Mouse (Mus musculus): Measurements from ENCODE around the gene Caskin1. TPM values are rescaled to one million over a fixed set of nuclear protein-coding genes. Genes with fewer than 3 reads are reported as not detected.
"Not testable (repeated sequence)": the region's sequence is repeated elsewhere in the genome, so short reads cannot be mapped to it uniquely, and the experiment has no call there.

Caskin1 gene
- polyA plus RNA-seq, 1 experiment from 2014 or later, result 2.9 TPM

DNA sequence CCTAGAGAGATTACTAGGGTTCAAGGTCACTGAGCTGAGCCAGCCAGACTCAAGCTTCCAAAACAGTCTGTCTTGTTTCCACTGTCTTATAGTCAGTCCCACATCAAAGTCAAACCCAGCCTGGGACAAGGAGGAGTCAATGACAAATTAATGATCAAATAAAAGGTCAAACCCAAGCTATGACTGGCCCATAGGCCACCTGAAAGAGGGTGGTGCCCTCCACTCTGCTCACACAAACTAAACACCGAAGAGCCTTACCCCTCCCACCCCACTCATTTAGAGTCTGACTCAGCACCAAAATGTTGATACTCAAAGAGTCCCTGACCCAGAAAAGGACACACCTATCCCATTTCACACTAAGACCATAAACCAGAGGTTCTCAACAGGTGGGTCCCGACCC, 35.0 kb upstream of the Caskin1 start:
- no peaks in the 10 kb centered on the region for H3K27me3 ChIP-seq (replicated peaks; ENCODE audit: control insufficient read depth, insufficient read depth, low read length)
- peaks cover 11% of the 10 kb centered on the region; the same call in 1 of the 2 replicates for H3K4me1 ChIP-seq (ENCODE audit: control insufficient read depth, insufficient read depth, low read length)
- H3K9ac ChIP-seq (ENCODE audit: low read depth, low read length), result no peak overlapping the region
- DNase-seq (ENCODE audit: low spot score) (no peak), ATAC-seq (ENCODE audit: low read depth) (no peak)
- H3K27ac ChIP-seq (replicated peaks; ENCODE audit: low read depth, low read length), result no peak overlapping the region
- WGBS, result 87% methylated on average over 2 of the region's 2 CpGs
- no peaks in the 10 kb centered on the region for H3K9me3 ChIP-seq (ENCODE audit: control insufficient read depth, low read length)
- H3K4me3 ChIP-seq (ENCODE audit: low read depth, low read length), result no peak overlapping the region
- peak overlapping the region; percentile 60; the same call in 1 of the 2 replicates for H3K4me2 ChIP-seq (ENCODE audit: low read depth, low read length)
- H3K36me3 ChIP-seq (ENCODE audit: control insufficient read depth, insufficient read depth, low read length), result peaks cover 23% of the 10 kb centered on the region

DNA sequence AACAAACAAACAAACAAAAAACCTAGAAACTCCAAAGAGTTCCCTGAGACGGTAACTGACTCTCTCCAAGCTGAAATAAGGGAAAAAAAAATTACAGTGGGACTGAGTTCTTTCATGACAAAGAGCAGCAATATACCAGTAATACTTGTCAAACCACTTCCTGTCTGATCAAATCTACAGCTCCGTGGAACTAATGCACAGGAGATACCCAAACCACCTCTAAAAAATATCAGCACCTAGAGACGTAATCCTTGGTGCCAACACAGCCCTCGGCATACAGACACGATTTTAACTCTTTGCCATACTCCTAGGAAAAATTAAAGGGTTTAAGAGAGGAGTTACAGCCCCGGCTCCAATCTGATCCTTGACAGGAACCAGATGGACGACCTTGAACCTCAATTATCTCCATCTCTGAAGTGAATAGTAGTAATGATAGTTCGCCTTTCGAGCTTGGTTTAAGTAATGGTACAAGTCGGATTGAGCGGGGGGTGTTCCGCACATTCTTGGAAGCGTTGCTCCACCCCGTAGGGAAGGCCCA, 34.1 kb upstream of the Caskin1 start:
- Histone ChIP-seq H3K4me2 (ENCODE audit: low read depth, low read length) (peak overlapping the region; percentile 60), H3K9me3 (ENCODE audit: control insufficient read depth, low read length) (no peaks in the 10 kb centered on the region), H3K9ac (ENCODE audit: low read depth, low read length) (peak overlapping the region; percentile 96), H3K36me3 (ENCODE audit: control insufficient read depth, insufficient read depth, low read length) (peaks cover 14% of the 10 kb centered on the region), H3K27ac (replicated peaks; ENCODE audit: low read depth, low read length) (peak overlapping the region; percentile 97), H3K4me1 (ENCODE audit: control insufficient read depth, insufficient read depth, low read length) (peaks cover 11% of the 10 kb centered on the region; the same call in 1 of the 2 replicates), H3K27me3 (replicated peaks; ENCODE audit: control insufficient read depth, insufficient read depth, low read length) (no peaks in the 10 kb centered on the region), H3K4me3 (ENCODE audit: low read depth, low read length) (peak overlapping the region; percentile 86)
- WGBS, result 5% methylated on average over 14 of the region's 14 CpGs
- ATAC-seq (ENCODE audit: low read depth) (no peak; the same call in 1 of the 2 replicates), DNase-seq (ENCODE audit: low spot score) (peak; percentile 37)

DNA sequence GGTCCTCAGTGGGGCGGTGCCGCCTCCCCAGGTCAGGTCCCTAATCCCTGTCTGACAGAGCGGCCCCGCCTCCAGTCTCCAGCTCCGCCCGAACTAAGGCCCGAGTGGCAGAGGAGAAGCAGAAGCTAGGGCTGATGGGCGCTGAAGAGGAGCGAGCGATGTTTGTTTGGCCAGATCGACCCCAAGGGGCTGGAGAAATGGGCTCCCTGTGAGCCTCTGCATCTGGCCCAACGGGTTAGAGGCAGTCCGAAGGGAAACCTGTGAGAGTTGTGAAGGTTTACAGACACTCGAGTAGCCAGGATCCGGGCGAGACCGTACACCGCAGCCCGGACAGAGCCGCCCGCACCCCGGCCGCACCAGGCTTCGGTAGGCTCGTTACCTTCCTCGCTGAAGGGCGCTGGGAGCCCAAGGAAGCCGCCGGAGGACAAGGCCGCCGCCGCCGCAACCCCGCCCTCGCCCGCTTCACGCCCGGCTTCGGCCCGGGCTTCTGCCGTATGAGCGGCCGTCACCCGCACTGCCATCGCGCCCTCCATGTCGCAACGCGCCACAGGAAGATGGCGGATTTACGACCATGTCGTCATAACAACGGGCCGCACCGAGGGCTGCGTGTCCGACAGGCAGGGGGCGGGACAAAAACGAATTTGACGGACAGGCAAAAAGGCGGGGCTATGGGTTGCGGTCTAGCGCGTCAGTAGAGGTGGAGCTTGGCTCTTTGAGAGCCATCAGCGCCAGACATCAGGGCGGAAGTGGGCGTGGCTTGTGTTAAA, 33.5 kb upstream of the Caskin1 start:
- peak overlapping the region; percentile 97 for H3K27ac ChIP-seq (replicated peaks; ENCODE audit: low read depth, low read length)
- peaks cover 7% of the 10 kb centered on the region for H3K36me3 ChIP-seq (ENCODE audit: control insufficient read depth, insufficient read depth, low read length)
- ATAC-seq (ENCODE audit: low read depth) (peak; percentile 94), DNase-seq (ENCODE audit: low spot score) (peak; percentile 99)
- H3K4me1 ChIP-seq (ENCODE audit: control insufficient read depth, insufficient read depth, low read length), result peaks cover 11% of the 10 kb centered on the region; the same call in 1 of the 2 replicates
- peak overlapping the region; percentile 96 for H3K9ac ChIP-seq (ENCODE audit: low read depth, low read length)
- H3K27me3 ChIP-seq (replicated peaks; ENCODE audit: control insufficient read depth, insufficient read depth, low read length), result no peaks in the 10 kb centered on the region
- peak overlapping the region; percentile 60 for H3K4me2 ChIP-seq (ENCODE audit: low read depth, low read length)
- H3K4me3 ChIP-seq (ENCODE audit: low read depth, low read length), result peak overlapping the region; percentile 86
- no peaks in the 10 kb centered on the region for H3K9me3 ChIP-seq (ENCODE audit: control insufficient read depth, low read length)
- under 1% methylated on average over 47 of the region's 67 CpGs for WGBS

DNA sequence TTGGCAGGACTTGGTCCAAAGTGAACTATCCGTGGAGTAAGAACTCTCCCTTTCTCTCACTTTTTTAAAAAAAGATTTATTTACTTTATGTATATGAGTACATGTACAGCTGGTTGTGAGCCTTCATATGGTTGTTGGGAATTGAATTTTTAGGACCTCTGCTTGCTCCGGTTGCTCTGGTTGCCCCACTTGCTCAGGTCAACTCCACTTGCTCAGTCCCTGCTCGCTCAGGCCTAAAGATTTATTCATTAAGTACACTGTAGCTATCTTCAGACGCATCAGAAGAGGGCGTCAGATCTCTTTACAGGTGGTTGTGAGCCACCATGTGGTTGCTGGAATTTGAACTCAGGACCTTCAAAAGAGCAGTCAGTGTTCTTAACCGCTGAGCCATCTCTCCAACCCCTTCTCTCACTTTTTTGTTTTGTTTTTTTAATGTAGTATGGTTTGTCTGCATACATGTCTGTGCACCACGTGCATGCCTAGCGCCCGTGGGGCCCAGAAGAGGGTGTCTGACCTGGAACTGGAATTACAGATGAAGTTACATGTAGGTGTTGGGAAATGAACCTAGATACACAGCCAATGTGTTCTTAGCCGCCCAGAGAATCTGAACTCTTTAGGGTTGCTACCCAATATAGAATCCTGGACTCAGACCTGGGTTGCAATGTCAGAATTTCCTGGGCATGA, 32.7 kb upstream of the Caskin1 start:
- not testable (repeated sequence) for H3K27me3 ChIP-seq (replicated peaks; ENCODE audit: control insufficient read depth, insufficient read depth, low read length); H3K9ac ChIP-seq (ENCODE audit: low read depth, low read length); ATAC-seq (ENCODE audit: low read depth); H3K9me3 ChIP-seq (ENCODE audit: control insufficient read depth, low read length); DNase-seq (ENCODE audit: low spot score); H3K36me3 ChIP-seq (ENCODE audit: control insufficient read depth, insufficient read depth, low read length)
- H3K4me1 ChIP-seq (ENCODE audit: control insufficient read depth, insufficient read depth, low read length), result peaks cover 11% of the 10 kb centered on the region; the same call in 1 of the 2 replicates
- H3K4me3 ChIP-seq (ENCODE audit: low read depth, low read length), result peak overlapping the region; percentile 86
- peak overlapping the region; percentile 48; the same call in 1 of the 2 replicates for H3K27ac ChIP-seq (replicated peaks; ENCODE audit: low read depth, low read length)
- 52% methylated on average over 10 of the region's 10 CpGs for WGBS
- peak overlapping the region; percentile 43 for H3K4me2 ChIP-seq (ENCODE audit: low read depth, low read length)

DNA sequence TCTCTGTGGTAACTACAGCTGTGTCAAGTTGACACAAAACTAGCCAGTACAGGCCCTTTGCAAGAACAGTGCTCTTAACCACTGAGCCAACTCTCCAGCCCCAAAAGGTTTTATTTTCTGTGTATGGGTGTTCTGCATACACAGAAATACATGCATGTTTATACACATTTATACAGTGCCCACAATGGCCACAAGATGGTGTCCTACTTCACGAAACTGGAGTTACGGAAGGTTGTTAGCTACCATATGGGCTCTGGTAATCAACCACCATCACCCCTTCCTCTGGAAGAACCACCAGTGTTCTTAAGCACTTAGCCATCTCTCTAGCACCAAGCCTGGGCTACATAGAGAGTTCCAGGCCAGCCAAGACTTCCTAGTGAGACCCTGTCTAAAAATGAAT, 26.8 kb upstream of the Caskin1 start:
- H3K27ac ChIP-seq (replicated peaks; ENCODE audit: low read depth, low read length), result no peak overlapping the region
- no peak for DNase-seq (ENCODE audit: low spot score)
- H3K4me2 ChIP-seq (ENCODE audit: low read depth, low read length), result no peak overlapping the region
- no peak overlapping the region for H3K4me3 ChIP-seq (ENCODE audit: low read depth, low read length)
- no peaks in the 10 kb centered on the region for H3K36me3 ChIP-seq (ENCODE audit: control insufficient read depth, insufficient read depth, low read length)
- no peaks in the 10 kb centered on the region for H3K9me3 ChIP-seq (ENCODE audit: control insufficient read depth, low read length)
- 72% methylated on average over 2 of the region's 2 CpGs for WGBS
- H3K4me1 ChIP-seq (ENCODE audit: control insufficient read depth, insufficient read depth, low read length), result no peaks in the 10 kb centered on the region
- no peak for ATAC-seq (ENCODE audit: low read depth)
- no peaks in the 10 kb centered on the region for H3K27me3 ChIP-seq (replicated peaks; ENCODE audit: control insufficient read depth, insufficient read depth, low read length)
- no peak overlapping the region for H3K9ac ChIP-seq (ENCODE audit: low read depth, low read length)

DNA sequence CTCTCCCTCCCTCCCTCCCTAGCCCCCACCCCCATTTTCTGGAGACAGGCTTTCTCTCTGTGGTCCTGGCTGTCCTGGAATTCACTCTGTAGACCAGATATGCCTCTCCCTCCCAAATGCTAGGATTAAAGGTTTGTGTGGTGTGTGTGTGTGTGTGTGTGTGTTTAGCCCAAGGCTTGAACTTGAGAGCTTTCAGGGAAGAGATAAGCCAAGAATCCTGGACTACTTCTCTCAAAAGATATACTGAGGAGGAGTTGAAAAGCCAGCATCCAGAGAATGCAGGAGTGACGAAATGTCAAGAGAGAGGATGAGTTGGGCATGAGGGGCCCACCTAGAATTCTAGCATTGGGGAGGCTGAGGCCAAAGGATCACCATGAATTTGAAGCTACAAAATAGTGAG, 25.5 kb upstream of the Caskin1 start:
- Histone ChIP-seq H3K9ac (ENCODE audit: low read depth, low read length) (no peak overlapping the region), H3K36me3 (ENCODE audit: control insufficient read depth, insufficient read depth, low read length) (no peaks in the 10 kb centered on the region), H3K27ac (replicated peaks; ENCODE audit: low read depth, low read length) (no peak overlapping the region), H3K4me3 (ENCODE audit: low read depth, low read length) (no peak overlapping the region), H3K9me3 (ENCODE audit: control insufficient read depth, low read length) (no peaks in the 10 kb centered on the region), H3K27me3 (replicated peaks; ENCODE audit: control insufficient read depth, insufficient read depth, low read length) (no peaks in the 10 kb centered on the region), H3K4me2 (ENCODE audit: low read depth, low read length) (no peak overlapping the region), H3K4me1 (ENCODE audit: control insufficient read depth, insufficient read depth, low read length) (no peaks in the 10 kb centered on the region)
- ATAC-seq (ENCODE audit: low read depth) (no peak), DNase-seq (ENCODE audit: low spot score) (no peak)
- 72% methylated on average over 1 of the region's 1 CpGs for WGBS

DNA sequence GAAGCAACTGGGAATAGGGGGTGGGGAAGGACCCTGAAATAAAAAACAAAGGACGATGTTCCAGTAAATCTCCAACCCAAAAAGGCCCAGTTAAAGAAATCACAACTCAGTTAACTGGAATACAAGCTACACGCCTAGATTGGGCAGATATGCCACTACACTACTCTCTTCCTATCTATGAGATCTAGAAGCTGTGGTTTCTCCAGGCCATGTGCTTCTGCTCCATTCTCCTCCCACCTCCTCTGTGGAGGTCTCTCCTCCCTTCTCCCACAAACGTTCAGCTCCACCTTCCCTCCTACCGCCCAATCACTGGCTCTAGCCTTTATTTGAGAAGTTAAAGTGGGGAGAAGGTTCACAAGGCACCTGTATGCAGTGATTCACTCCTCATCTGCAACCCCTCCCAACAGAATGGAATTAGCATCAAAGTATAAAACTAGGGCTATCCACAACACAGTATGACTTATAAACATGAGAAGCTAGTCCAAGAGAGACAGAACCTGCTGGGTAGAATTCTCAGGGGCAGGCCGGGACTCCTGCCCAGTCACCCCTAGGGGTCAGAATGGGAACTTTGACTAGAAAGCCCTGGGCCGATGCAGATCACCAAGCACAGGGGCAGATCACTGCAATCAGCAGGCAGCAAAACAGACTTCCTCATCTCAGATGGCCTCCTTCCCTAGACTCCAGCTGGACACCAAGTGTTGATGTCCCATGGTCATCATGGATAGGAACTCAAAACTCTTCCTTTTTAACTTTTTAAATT, 24.8 kb upstream of the Caskin1 start:
- no peak for ATAC-seq (ENCODE audit: low read depth)
- Histone ChIP-seq H3K9ac (ENCODE audit: low read depth, low read length) (no peak overlapping the region), H3K4me3 (ENCODE audit: low read depth, low read length) (no peak overlapping the region), H3K36me3 (ENCODE audit: control insufficient read depth, insufficient read depth, low read length) (no peaks in the 10 kb centered on the region), H3K27ac (replicated peaks; ENCODE audit: low read depth, low read length) (no peak overlapping the region), H3K9me3 (ENCODE audit: control insufficient read depth, low read length) (no peaks in the 10 kb centered on the region), H3K27me3 (replicated peaks; ENCODE audit: control insufficient read depth, insufficient read depth, low read length) (no peaks in the 10 kb centered on the region), H3K4me2 (ENCODE audit: low read depth, low read length) (no peak overlapping the region), H3K4me1 (ENCODE audit: control insufficient read depth, insufficient read depth, low read length) (no peaks in the 10 kb centered on the region)
- no peak for DNase-seq (ENCODE audit: low spot score)
- WGBS, result 58% methylated on average over 6 of the region's 6 CpGs

DNA sequence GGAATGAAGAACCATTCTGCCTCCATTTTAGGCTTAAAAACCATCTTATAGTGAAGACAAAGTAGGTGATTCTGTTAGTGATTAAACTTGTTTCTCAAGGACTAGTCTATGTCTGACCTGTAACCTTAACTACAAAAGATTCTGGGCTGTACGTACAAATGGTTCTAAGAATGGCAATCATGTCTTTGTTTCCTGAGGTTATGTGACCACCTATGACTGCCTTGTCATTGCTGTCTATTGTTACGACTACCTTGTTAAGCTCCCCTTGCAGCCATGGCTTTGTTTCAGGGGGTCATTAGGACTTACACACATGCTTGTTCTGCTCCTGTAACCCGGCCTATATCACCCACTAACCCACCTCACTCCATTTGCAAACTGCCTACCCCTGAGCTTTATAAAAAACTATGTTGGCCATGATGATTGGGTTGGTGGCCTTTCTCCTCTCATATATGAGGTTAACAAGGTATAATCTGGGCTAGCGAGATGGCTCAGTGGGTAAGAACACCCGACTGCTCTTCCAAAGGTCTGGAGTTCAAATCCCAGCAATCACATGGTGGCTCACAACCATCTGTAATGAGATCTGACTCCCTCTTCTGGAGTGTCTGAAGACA, 19.7 kb upstream of the Caskin1 start:
- H3K27me3 ChIP-seq (replicated peaks; ENCODE audit: control insufficient read depth, insufficient read depth, low read length), result no peaks in the 10 kb centered on the region
- no peak overlapping the region for H3K9ac ChIP-seq (ENCODE audit: low read depth, low read length)
- H3K4me1 ChIP-seq (ENCODE audit: control insufficient read depth, insufficient read depth, low read length), result peaks cover 14% of the 10 kb centered on the region
- H3K36me3 ChIP-seq (ENCODE audit: control insufficient read depth, insufficient read depth, low read length), result 0 out of 2 replicates have a peak, but pooled peaks cover 3% of the 10 kb centered on the region
- no peak overlapping the region for H3K27ac ChIP-seq (replicated peaks; ENCODE audit: low read depth, low read length)
- H3K4me3 ChIP-seq (ENCODE audit: low read depth, low read length), result no peak overlapping the region
- ATAC-seq (ENCODE audit: low read depth) (no peak), DNase-seq (ENCODE audit: low spot score) (no peak)
- no peak overlapping the region for H3K4me2 ChIP-seq (ENCODE audit: low read depth, low read length)
- H3K9me3 ChIP-seq (ENCODE audit: control insufficient read depth, low read length), result no peaks in the 10 kb centered on the region
- 94% methylated on average over 5 of the region's 5 CpGs for WGBS

All from embryonic facial prominence, embryonic 14.5 days (tissue).